Mouse (Mus musculus): ENCODE data around the gene Inpp5f.
A peak's percentile ranks its signal among the peaks of the same experiment; 100 is the strongest.

The Inpp5f gene

GRCm38 (mm10) chr7:128739462-128740277 is 128.5 kb downstream of the Inpp5f start:
- no peak for DNase-seq (ENCODE audit: low spot score)

- DNase-seq (ENCODE audit: low spot score), result peak; percentile 94
Measured at GRCm38 (mm10) chr7:128740334-128740733, 129.2 kb downstream of the Inpp5f start, which contains the start of gene Mcmbp. Gene Mcmbp (minus strand): TSS chr7:128740495.

DNA sequence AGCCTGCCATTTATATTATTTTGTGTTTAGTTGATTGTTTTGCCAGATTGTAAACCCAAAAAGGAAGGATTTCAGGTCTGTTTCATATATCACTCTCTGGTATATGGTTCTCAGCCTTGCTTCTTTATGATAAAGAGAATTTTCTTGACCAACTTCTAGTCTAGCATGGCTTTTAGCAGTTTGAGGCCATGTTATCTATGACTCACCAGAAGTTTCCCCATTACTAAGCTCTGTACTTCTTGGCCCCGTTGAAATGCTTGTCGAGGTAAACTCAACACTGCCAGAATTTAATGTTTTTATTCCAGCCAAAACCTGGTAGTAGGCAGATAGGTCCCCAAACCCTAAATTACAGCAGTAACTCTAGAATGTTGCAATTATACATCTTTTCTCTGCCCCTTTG is 132.8 kb downstream of the Inpp5f start:
- no peak for DNase-seq (ENCODE audit: low spot score)

DNA sequence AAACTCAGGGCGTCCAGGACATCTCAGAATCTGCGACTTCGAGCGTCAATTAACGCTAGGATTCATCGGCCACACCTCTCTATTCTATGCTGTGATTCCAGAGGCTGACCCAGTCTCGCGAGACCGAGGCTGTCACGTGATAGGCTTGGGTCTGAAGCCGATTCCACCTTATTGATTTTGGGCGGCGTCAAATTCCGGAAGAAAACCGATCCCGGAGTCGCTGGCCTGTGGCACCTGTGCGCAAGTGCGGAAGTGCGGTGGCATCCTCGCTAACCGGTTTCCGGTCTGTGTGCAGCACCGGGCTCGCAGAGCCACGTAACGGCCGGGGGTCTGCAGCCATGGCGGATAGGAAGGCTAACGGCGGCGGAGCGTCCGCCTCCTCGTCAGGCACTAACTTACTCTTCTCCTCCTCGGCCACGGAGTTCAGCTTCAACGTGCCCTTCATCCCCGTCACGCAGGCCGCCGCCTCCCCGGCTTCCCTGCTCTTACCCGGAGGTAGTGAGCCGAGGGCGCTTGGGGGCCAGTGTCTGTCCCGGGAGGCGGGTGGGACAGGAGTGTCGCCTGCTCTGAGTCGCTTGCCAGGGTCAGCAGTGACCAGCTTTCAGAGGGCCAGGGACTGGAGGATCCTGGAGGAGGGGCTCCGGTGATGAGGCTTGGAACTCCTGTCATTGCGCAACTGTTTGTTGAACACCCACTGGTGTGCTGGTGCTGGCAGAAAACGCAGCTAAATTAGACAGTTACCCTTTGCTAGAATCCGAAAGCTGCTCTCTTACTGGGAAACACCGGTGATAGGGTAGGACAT is 133.8 kb downstream of the Inpp5f start, which contains the start of gene Sec23ip:
TSS of gene Sec23ip (plus strand) at position 260 of the 802 bp plus-strand sequence.
- DNase-seq (ENCODE audit: low spot score), result peak; percentile 98

All from left cerebral cortex, adult 11 months (tissue).